10 mouse cellular contexts compared by ENCODE assay signal in genomic region chr2:105339993-105340392, GRCm38 (mm10). TPM values are rescaled to one million over a fixed set of nuclear protein-coding genes. Genes with fewer than 3 reads are reported as not detected.
DNase-seq lines count a peak whose midpoint lies in the region; ATAC-seq and TF ChIP-seq lines count a peak whose summit lies in the region.
"Had no signal": no experiment of that assay in that cellular context is flagged by ENCODE, and none has a peak within 500 bp of the region (broad histone marks: within the 10 kb centered on the region; RNA-seq: fewer than 3 reads in every experiment).

No protein-coding gene starts in this region.

- WGBS in hindbrain, embryonic 14.5 days: 66% methylated on average over 3 of the region's 3 CpGs
- 61% methylated on average over 3 of the region's 3 CpGs for WGBS in hindbrain, embryonic 10.5 days
- WGBS in stomach, postnatal 0 days: 59% methylated on average over 3 of the region's 3 CpGs

- TF ChIP-seq EP300 in stomach, postnatal 0 days (optimal IDR thresholded peaks at IDR 0.05): no peak

- ATAC-seq in hindbrain, embryonic 14.5 days (ENCODE audit: low FRiP score): no peak
- ATAC-seq in stomach, postnatal 0 days (ENCODE audit: low FRiP score, low TSS enrichment): no peak
- no peak for ATAC-seq in erythroid progenitor cell, adult 5-6 weeks (replicated peaks; ENCODE audit: low FRiP score, poor library complexity, severe bottlenecking)
- ATAC-seq: liver, embryonic 12.5 days had no signal

- TF ChIP-seq CTCF in stomach, postnatal 0 days (IDR thresholded peaks at IDR 0.05; ENCODE audit: low read depth): peak; percentile 46

- no peak overlapping the region for H3K4me3 ChIP-seq in hindbrain, embryonic 14.5 days (replicated peaks; ENCODE audit: low read length)
- H3K4me3 ChIP-seq in hindbrain, embryonic 10.5 days: no peak overlapping the region
- H3K4me3 ChIP-seq in stomach, postnatal 0 days (ENCODE audit: low read depth, low read length): no peak overlapping the region
- H3K4me3 ChIP-seq: liver, embryonic 12.5 days had no signal

- no peaks in the 10 kb centered on the region for H3K36me3 ChIP-seq in hindbrain, embryonic 14.5 days (replicated peaks; ENCODE audit: control insufficient read depth, insufficient read depth)
- no peaks in the 10 kb centered on the region for H3K36me3 ChIP-seq in hindbrain, embryonic 10.5 days
- no peaks in the 10 kb centered on the region for H3K36me3 ChIP-seq in stomach, postnatal 0 days (ENCODE audit: control insufficient read depth, insufficient read depth, low read length)
- H3K36me3 ChIP-seq: liver, embryonic 12.5 days had no signal

- H3K4me2 ChIP-seq in hindbrain, embryonic 14.5 days (replicated peaks): no peak overlapping the region
- no peak overlapping the region for H3K4me2 ChIP-seq in stomach, postnatal 0 days (replicated peaks; ENCODE audit: low read depth)
- H3K4me2 ChIP-seq: liver, embryonic 12.5 days had no signal

- no peaks in the 10 kb centered on the region for H3K9me3 ChIP-seq in hindbrain, embryonic 14.5 days (ENCODE audit: control insufficient read depth, low read length)
- no peaks in the 10 kb centered on the region for H3K9me3 ChIP-seq in hindbrain, embryonic 10.5 days
- H3K9me3 ChIP-seq in stomach, postnatal 0 days (ENCODE audit: control insufficient read depth, low read length): no peaks in the 10 kb centered on the region
- H3K9me3 ChIP-seq: liver, embryonic 12.5 days had no signal

- no peak overlapping the region for H3K27ac ChIP-seq in hindbrain, embryonic 14.5 days
- no peak overlapping the region for H3K27ac ChIP-seq in hindbrain, embryonic 10.5 days
- no peak overlapping the region for H3K27ac ChIP-seq in stomach, postnatal 0 days (replicated peaks)
- H3K27ac ChIP-seq: liver, embryonic 12.5 days had no signal

- DNase-seq in hindbrain, embryonic 14.5 days (ENCODE audit: low spot score): peak; percentile 47
- no peak for DNase-seq in hindbrain, embryonic 10.5 days (ENCODE audit: low spot score)
- DNase-seq in thymus, postnatal 14 days: peak; percentile 5
- DNase-seq in thymus, postnatal 10 days (ENCODE audit: low spot score in 2 of 2): no peak
- DNase-seq in ZHBTc4 (ENCODE audit: low read depth, low spot score): peak; percentile 28
- no peak for DNase-seq in stomach, postnatal 0 days (ENCODE audit: low spot score)
- DNase-seq in spleen, postnatal 36 days (ENCODE audit: low spot score in 2 of 2): no peak
- DNase-seq: adrenal gland, postnatal 25 days had no signal

- H3K4me1 ChIP-seq in hindbrain, embryonic 14.5 days (replicated peaks; ENCODE audit: control insufficient read depth, insufficient read depth, low read length): peaks cover 14% of the 10 kb centered on the region; the same call in 1 of the 2 replicates
- peaks cover 21% of the 10 kb centered on the region for H3K4me1 ChIP-seq in hindbrain, embryonic 10.5 days (replicated peaks)
- no peaks in the 10 kb centered on the region for H3K4me1 ChIP-seq in stomach, postnatal 0 days (replicated peaks; ENCODE audit: control insufficient read depth, insufficient read depth)

- H3K27me3 ChIP-seq in hindbrain, embryonic 14.5 days (ENCODE audit: control insufficient read depth, insufficient read depth, low read length): no peaks in the 10 kb centered on the region; the same call in 1 of the 2 replicates
- peaks cover 8% of the 10 kb centered on the region; the same call in 1 of the 2 replicates for H3K27me3 ChIP-seq in hindbrain, embryonic 10.5 days (ENCODE audit: insufficient read depth, poor library complexity, severe bottlenecking)
- H3K27me3 ChIP-seq in stomach, postnatal 0 days (ENCODE audit: control insufficient read depth, insufficient read depth, low read length): no peaks in the 10 kb centered on the region

- no peak overlapping the region for H3K9ac ChIP-seq in hindbrain, embryonic 14.5 days
- no peak overlapping the region for H3K9ac ChIP-seq in stomach, postnatal 0 days (ENCODE audit: low read length)
- H3K9ac ChIP-seq: liver, embryonic 12.5 days had no signal

RNA-seq across cellular contexts. Expression of gene Rcn1, which starts 59.1 kb away (rescaled TPM):
- 61.2 and 67.4 TPM in 2 replicates for polyA plus RNA-seq in hindbrain, embryonic 14.5 days (2014; fragmentation: Nextera tagmentation; extraction: Ambion mirVana)
- 100 and 111 TPM in 2 replicates for polyA plus RNA-seq in hindbrain, embryonic 10.5 days (2016; fragmentation: Nextera tagmentation; extraction: Ambion mirVana)
- polyA plus RNA-seq in stomach, postnatal 0 days (2015; fragmentation: Nextera tagmentation; extraction: Ambion mirVana): 61.1 and 64.9 TPM in 2 replicates
- total RNA-seq in erythroid progenitor cell, adult 5-6 weeks (2015; ENCODE audit: low replicate concordance): 3.4 and 10.8 TPM in 2 replicates
- 6.0 and 8.2 TPM in 2 replicates for total RNA-seq in erythroid progenitor cell, adult 5-6 weeks (2017; ENCODE audit: low replicate concordance)

Comparison
In these comparisons a context has a peak if more than half of its experiments do, and no peak if none do; other contexts are left out.
1. DNase-seq: peak in hindbrain, embryonic 14.5 days (single experiment), thymus, postnatal 14 days (single experiment) and ZHBTc4 (single experiment); none in hindbrain, embryonic 10.5 days (single experiment), thymus, postnatal 10 days (0 of 2), stomach, postnatal 0 days (single experiment) and spleen, postnatal 36 days (0 of 2).